Mouse (Mus musculus) limb, embryonic 13.5 days (tissue): ENCODE measurements around the gene Pak2. TPM values are rescaled to one million over a fixed set of nuclear protein-coding genes. Genes with fewer than 3 reads are reported as not detected.
"Not testable (repeated sequence)": the region's sequence is repeated elsewhere in the genome, so short reads cannot be mapped to it uniquely, and the experiment has no call there.

Experiments
- ATAC-seq: fragments of 200-750 bp; cut with Nextera tagmentation; 2 replicates; pipeline ENCODE4 v1.8.0; 2017; ENCODE audit warnings: low read depth, moderate number of reproducible peaks, moderate TSS enrichment; ENCODE audit not compliant: low FRiP score
- H3K27ac ChIP-seq: fragments of 300-500 bp; sonication (generic); 2 replicates; pipeline ENCODE4 v1.5.1; 2015; ENCODE audit warnings: inconsistent platforms, mild to moderate bottlenecking, moderate library complexity
- H3K27me3 ChIP-seq: fragments of 300-500 bp; sonication (generic); 2 replicates; pipeline ENCODE4 v1.6.1; 2015; ENCODE audit warnings: mild to moderate bottlenecking, inconsistent platforms
- H3K36me3 ChIP-seq: fragments of 300-500 bp; sonication (generic); 2 replicates; pipeline ENCODE4 v1.6.1; 2015; ENCODE audit warnings: inconsistent platforms, mild to moderate bottlenecking, moderate library complexity
- H3K4me1 ChIP-seq: fragments of 300-500 bp; sonication (generic); 2 replicates; pipeline ENCODE4 v1.6.1; 2015; ENCODE audit warnings: inconsistent platforms
- H3K4me2 ChIP-seq: fragments of 300-500 bp; sonication (generic); replicated peaks from 2 replicates; pipeline ENCODE4 v1.6.1; 2015; ENCODE audit warnings: inconsistent platforms, mild to moderate bottlenecking, moderate library complexity
- H3K4me3 ChIP-seq: fragments of 300-500 bp; sonication (generic); 2 replicates; pipeline ENCODE4 v1.5.1; 2015; ENCODE audit warnings: moderate library complexity, mild to moderate bottlenecking, inconsistent platforms
- H3K9ac ChIP-seq: fragments of 300-500 bp; sonication (generic); 2 replicates; pipeline ENCODE4 v1.6.1; 2015; ENCODE audit warnings: mild to moderate bottlenecking, inconsistent platforms
- H3K9me3 ChIP-seq: fragments of 300-500 bp; sonication (generic); 2 replicates; pipeline ENCODE4 v1.6.1; 2016; ENCODE audit warnings: inconsistent platforms
- WGBS: fragments of 180-500 bp; shearing (Covaris S2); methylation state at CpG from one replicate; pipeline ENCODE4 v1.1.7; 2015; 5-methylcytosine and 5-hydroxymethylcytosine counted together
- polyA plus RNA-seq: library from polyadenylated mRNA; unstranded; fragments of >200 nt; fragmentation: Nextera tagmentation; extraction: Ambion mirVana; gene quantifications from 2 replicates; pipeline ENCODE4 v1.2.1, GENCODE M21; 2015

Pak2 gene
- polyA plus RNA-seq, 1 experiment from 2014 or later: 32.3 TPM

GRCm38 (mm10) chr16:32110951-32111699 is 32.0 kb upstream of the Pak2 start:
- no peaks in the 10 kb centered on the region for H3K4me1 ChIP-seq
- no peak overlapping the region for H3K9ac ChIP-seq
- H3K27ac ChIP-seq: no peak overlapping the region
- H3K4me2 ChIP-seq: no peak overlapping the region
- H3K4me3 ChIP-seq: no peak overlapping the region
- no peaks in the 10 kb centered on the region for H3K27me3 ChIP-seq
- WGBS: 75% methylated on average over 15 of the region's 15 CpGs
- H3K9me3 ChIP-seq: no peaks in the 10 kb centered on the region
- H3K36me3 ChIP-seq: peaks cover 33% of the 10 kb centered on the region
- no peak for ATAC-seq

GRCm38 (mm10) chr16:32108578-32108977 is 29.4 kb upstream of the Pak2 start:
- Histone ChIP-seq H3K27ac (no peak overlapping the region), H3K4me1 (no peaks in the 10 kb centered on the region), H3K36me3 (peaks cover 50% of the 10 kb centered on the region), H3K27me3 (no peaks in the 10 kb centered on the region), H3K4me2 (no peak overlapping the region), H3K9ac (no peak overlapping the region), H3K4me3 (no peak overlapping the region), H3K9me3 (peaks cover 2% of the 10 kb centered on the region; the same call in 1 of the 2 replicates)
- ATAC-seq: no peak
- WGBS: 88% methylated on average over 2 of the region's 2 CpGs

- 74% methylated on average over 7 of the region's 7 CpGs for WGBS
- Histone ChIP-seq H3K9me3 (peaks cover 2% of the 10 kb centered on the region; the same call in 1 of the 2 replicates), H3K36me3 (peaks cover 54% of the 10 kb centered on the region), H3K27ac (no peak overlapping the region), H3K4me2 (no peak overlapping the region), H3K4me3 (no peak overlapping the region), H3K4me1 (no peaks in the 10 kb centered on the region), H3K27me3 (no peaks in the 10 kb centered on the region), H3K9ac (no peak overlapping the region)
- ATAC-seq: no peak
Measured at GRCm38 (mm10) chr16:32108170-32108569, 29.0 kb upstream of the Pak2 start.

GRCm38 (mm10) chr16:32107342-32108045 is 28.4 kb upstream of the Pak2 start:
- no peak overlapping the region for H3K4me3 ChIP-seq
- H3K36me3 ChIP-seq: peaks cover 61% of the 10 kb centered on the region
- H3K9ac ChIP-seq: no peak overlapping the region
- peaks cover 2% of the 10 kb centered on the region; the same call in 1 of the 2 replicates for H3K9me3 ChIP-seq
- 90% methylated on average over 12 of the region's 12 CpGs for WGBS
- H3K4me1 ChIP-seq: no peaks in the 10 kb centered on the region
- no peak overlapping the region for H3K4me2 ChIP-seq
- H3K27me3 ChIP-seq: no peaks in the 10 kb centered on the region
- no peak overlapping the region for H3K27ac ChIP-seq
- ATAC-seq: no peak

- Histone ChIP-seq H3K36me3 (peaks cover 66% of the 10 kb centered on the region), H3K27ac (no peak overlapping the region), H3K27me3 (no peaks in the 10 kb centered on the region), H3K9me3 (peaks cover 2% of the 10 kb centered on the region; the same call in 1 of the 2 replicates), H3K4me3 (no peak overlapping the region), H3K4me1 (no peaks in the 10 kb centered on the region), H3K9ac (no peak overlapping the region), H3K4me2 (no peak overlapping the region)
- 93% methylated on average over 1 of the region's 1 CpGs for WGBS
- no peak for ATAC-seq
Measured at GRCm38 (mm10) chr16:32105698-32106097, 26.6 kb upstream of the Pak2 start.

GRCm38 (mm10) chr16:32102295-32102694 is 23.2 kb upstream of the Pak2 start:
- Histone ChIP-seq H3K36me3 (peaks cover 47% of the 10 kb centered on the region), H3K4me2 (no peak overlapping the region), H3K4me1 (peaks cover 18% of the 10 kb centered on the region), H3K4me3 (no peak overlapping the region), H3K27me3 (no peaks in the 10 kb centered on the region), H3K27ac (no peak overlapping the region), H3K9me3 (peaks cover 2% of the 10 kb centered on the region; the same call in 1 of the 2 replicates), H3K9ac (no peak overlapping the region)
- 88% methylated on average over 13 of the region's 13 CpGs for WGBS
- ATAC-seq: no peak

GRCm38 (mm10) chr16:32099638-32100150 is 20.6 kb upstream of the Pak2 start, which contains the start of the genes Pigx and Cep19:
Gene Pigx, minus strand, starts transcription at chr16:32099740.
Gene Cep19, plus strand, starts transcription at chr16:32099800.
- H3K9ac ChIP-seq: peak within 1 kb of the TSS; percentile 95
- H3K4me2 ChIP-seq: peak within 1 kb of the TSS; percentile 83
- H3K27me3 ChIP-seq: no peaks in the 10 kb centered on the region
- H3K4me3 ChIP-seq: peak within 1 kb of the TSS; percentile 86
- WGBS: under 1% methylated on average over 33 of the region's 34 CpGs
- peak; percentile 96 for ATAC-seq
- peak within 1 kb of the TSS; percentile 82 for H3K27ac ChIP-seq
- H3K4me1 ChIP-seq: peaks cover 18% of the 10 kb centered on the region
- H3K36me3 ChIP-seq: peaks cover 37% of the 10 kb centered on the region
- H3K9me3 ChIP-seq: no peaks in the 10 kb centered on the region

GRCm38 (mm10) chr16:32098897-32099637 is 19.9 kb upstream of the Pak2 start:
- peak overlapping the region; percentile 83 for H3K4me2 ChIP-seq
- peak overlapping the region; percentile 82 for H3K27ac ChIP-seq
- peak overlapping the region; percentile 95 for H3K9ac ChIP-seq
- peaks cover 18% of the 10 kb centered on the region for H3K4me1 ChIP-seq
- H3K9me3 ChIP-seq: no peaks in the 10 kb centered on the region
- WGBS: under 1% methylated on average over 39 of the region's 39 CpGs
- peak; percentile 82 for ATAC-seq
- peaks cover 36% of the 10 kb centered on the region for H3K36me3 ChIP-seq
- peak overlapping the region; percentile 86 for H3K4me3 ChIP-seq
- no peaks in the 10 kb centered on the region for H3K27me3 ChIP-seq

- H3K9ac ChIP-seq, ATAC-seq, H3K4me3 ChIP-seq, H3K9me3 ChIP-seq, H3K27me3 ChIP-seq, H3K27ac ChIP-seq: not testable (repeated sequence)
- 0 out of 2 replicates have a peak overlapping the region, but pooled peaks have one; percentile 9 for H3K4me2 ChIP-seq
- WGBS: 87% methylated on average over 2 of the region's 2 CpGs
- H3K36me3 ChIP-seq: peaks cover 24% of the 10 kb centered on the region
- peaks cover 18% of the 10 kb centered on the region for H3K4me1 ChIP-seq
Measured at GRCm38 (mm10) chr16:32097757-32098156, 18.6 kb upstream of the Pak2 start.

- H3K9me3 ChIP-seq: no peaks in the 10 kb centered on the region
- WGBS: 92% methylated on average over 7 of the region's 7 CpGs
- H3K4me3 ChIP-seq: no peak overlapping the region
- no peaks in the 10 kb centered on the region for H3K4me1 ChIP-seq
- peaks cover 72% of the 10 kb centered on the region for H3K36me3 ChIP-seq
- no peak overlapping the region for H3K4me2 ChIP-seq
- H3K9ac ChIP-seq: no peak overlapping the region
- no peaks in the 10 kb centered on the region for H3K27me3 ChIP-seq
- no peak overlapping the region for H3K27ac ChIP-seq
- no peak for ATAC-seq
Measured at GRCm38 (mm10) chr16:32091466-32091865, 12.3 kb upstream of the Pak2 start.

- no peak overlapping the region for H3K4me2 ChIP-seq
- 0 out of 2 replicates have a peak overlapping the region, but pooled peaks have one; percentile 28 for H3K27ac ChIP-seq
- H3K9ac ChIP-seq: no peak overlapping the region
- no peaks in the 10 kb centered on the region for H3K9me3 ChIP-seq
- no peaks in the 10 kb centered on the region for H3K4me1 ChIP-seq
- no peak overlapping the region for H3K4me3 ChIP-seq
- ATAC-seq: no peak
- peaks cover 83% of the 10 kb centered on the region for H3K36me3 ChIP-seq
- no peaks in the 10 kb centered on the region for H3K27me3 ChIP-seq
- WGBS: 76% methylated on average over 17 of the region's 17 CpGs
Measured at GRCm38 (mm10) chr16:32087629-32088443, 8.7 kb upstream of the Pak2 start.
